Mouse (Mus musculus) lung, adult 2 months (tissue): ENCODE results near the gene 4933430I17Rik. TPM values are rescaled to one million over a fixed set of nuclear protein-coding genes. Genes with fewer than 3 reads are reported as not detected.

Source experiments
- DNase-seq: peaks from one replicate; pipeline ENCODE4 v3.0.0; 2022
- H3K4me1 ChIP-seq: fragments of 200-500 bp; 2 replicates; pipeline ENCODE4 v1.6.1; 2011; ENCODE audit warnings: low read length; ENCODE audit not compliant: control insufficient read depth, insufficient read depth
- H3K4me3 ChIP-seq: fragments of 200-500 bp; replicated peaks from 2 replicates; pipeline ENCODE3; 2011; ENCODE audit warnings: low read depth, mild to moderate bottlenecking, control low read depth, low read length; ENCODE audit errors: extremely low read depth
- CTCF ChIP-seq: fragments of 200-500 bp; IDR thresholded peaks from 2 replicates; pipeline ENCODE4 v1.5.1; 2011; ENCODE audit warnings: mild to moderate bottlenecking, low read length, control low read depth; ENCODE audit not compliant: insufficient read depth
- POLR2A ChIP-seq: fragments of 200-500 bp; IDR thresholded peaks from 2 replicates; pipeline ENCODE4 v1.6.1; 2011; ENCODE audit warnings: low read depth, mild to moderate bottlenecking, control low read depth, low read length, borderline replicate concordance; ENCODE audit errors: extremely low read depth
- WGBS: fragments of 180-500 bp; shearing (Covaris S2); methylation state at CpG from one replicate; pipeline ENCODE4 v1.1.7; 2018; 5-methylcytosine and 5-hydroxymethylcytosine counted together
- polyA plus RNA-seq: library from polyadenylated mRNA; depleted of rRNA; stranded (reverse); fragments of >200 nt; gene quantifications from 2 replicates; pipeline ENCODE4 v1.2.3, GENCODE M21; 2012

4933430I17Rik gene
- polyA plus RNA-seq, 1 experiment, result 0.15 TPM

DNA sequence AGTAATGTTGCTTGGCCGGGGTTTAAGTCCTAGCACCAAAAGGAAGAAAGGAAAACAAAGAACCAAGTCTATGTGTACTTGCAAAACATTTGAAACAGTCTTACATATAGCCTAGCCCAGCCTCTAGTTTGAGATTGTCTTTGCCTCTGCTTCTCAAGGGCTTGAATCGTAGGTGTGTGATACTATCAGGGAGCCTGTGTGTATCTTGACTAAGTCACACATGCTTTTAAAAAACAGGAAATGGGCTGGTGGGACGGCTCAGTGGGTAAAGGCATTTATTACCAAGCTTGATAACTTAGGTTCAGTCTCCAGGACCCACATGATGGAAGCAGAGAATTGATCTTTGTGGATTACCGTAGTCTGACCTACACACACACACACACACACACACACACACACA is 36.8 kb downstream of the 4933430I17Rik start:
- TF ChIP-seq CTCF (no peak), POLR2A (no peak)
- WGBS, result 54% methylated on average over 4 of the region's 4 CpGs
- no peak for DNase-seq
- 0 out of 2 replicates have a peak, but pooled peaks cover 3% of the 10 kb centered on the region for H3K4me1 ChIP-seq
- no peak overlapping the region for H3K4me3 ChIP-seq

GRCm38 (mm10) chr4:62566530-62566929 is 41.4 kb downstream of the 4933430I17Rik start:
- WGBS, result 66% methylated on average over 4 of the region's 4 CpGs
- Histone ChIP-seq H3K4me1 (0 out of 2 replicates have a peak, but pooled peaks cover 3% of the 10 kb centered on the region), H3K4me3 (no peak overlapping the region)
- no peak for DNase-seq
- TF ChIP-seq POLR2A, result no peak

- no peak for TF ChIP-seq POLR2A
- TF ChIP-seq CTCF, result no peak
- Histone ChIP-seq H3K4me1 (no peaks in the 10 kb centered on the region), H3K4me3 (no peak overlapping the region)
- DNase-seq, result no peak
- 83% methylated on average over 6 of the region's 6 CpGs for WGBS
Observed at GRCm38 (mm10) chr4:62567696-62568095, 42.5 kb downstream of the 4933430I17Rik start.

GRCm38 (mm10) chr4:62568359-62568758 is 43.2 kb downstream of the 4933430I17Rik start:
- TF ChIP-seq POLR2A (no peak), CTCF (no peak)
- 54% methylated on average over 1 of the region's 1 CpGs for WGBS
- Histone ChIP-seq H3K4me1 (no peaks in the 10 kb centered on the region), H3K4me3 (no peak overlapping the region)
- DNase-seq, result no peak

DNA sequence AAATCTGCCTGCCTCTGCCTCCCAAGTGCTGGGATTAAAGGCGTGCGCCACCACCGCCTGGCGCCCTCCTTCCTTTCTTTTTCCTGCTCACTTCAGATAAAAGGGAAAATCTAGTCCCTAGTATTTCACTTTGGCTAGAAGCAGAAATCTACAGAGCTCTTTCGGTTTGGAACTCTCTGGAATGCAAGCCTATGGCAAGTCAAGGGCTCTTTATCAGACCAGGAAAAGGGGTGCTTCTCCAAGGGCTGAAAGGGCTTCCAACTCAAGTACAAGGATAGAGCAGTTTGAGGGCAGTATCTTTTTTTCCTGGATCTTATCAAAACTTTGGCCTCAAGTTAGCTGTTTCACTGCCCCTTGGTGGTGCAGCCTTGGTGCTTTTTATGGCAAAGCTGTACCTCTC is 44.4 kb downstream of the 4933430I17Rik start:
- no peaks in the 10 kb centered on the region for H3K4me1 ChIP-seq
- no peak for TF ChIP-seq CTCF
- no peak for TF ChIP-seq POLR2A
- H3K4me3 ChIP-seq, result no peak overlapping the region
- DNase-seq, result no peak
- WGBS, result 86% methylated on average over 5 of the region's 5 CpGs

- no peak overlapping the region for H3K4me3 ChIP-seq
- 63% methylated on average over 5 of the region's 5 CpGs for WGBS
- no peak for TF ChIP-seq CTCF
- TF ChIP-seq POLR2A, result no peak
- no peaks in the 10 kb centered on the region for H3K4me1 ChIP-seq
- DNase-seq, result no peak
Observed at GRCm38 (mm10) chr4:62570029-62570428, 44.9 kb downstream of the 4933430I17Rik start.

DNA sequence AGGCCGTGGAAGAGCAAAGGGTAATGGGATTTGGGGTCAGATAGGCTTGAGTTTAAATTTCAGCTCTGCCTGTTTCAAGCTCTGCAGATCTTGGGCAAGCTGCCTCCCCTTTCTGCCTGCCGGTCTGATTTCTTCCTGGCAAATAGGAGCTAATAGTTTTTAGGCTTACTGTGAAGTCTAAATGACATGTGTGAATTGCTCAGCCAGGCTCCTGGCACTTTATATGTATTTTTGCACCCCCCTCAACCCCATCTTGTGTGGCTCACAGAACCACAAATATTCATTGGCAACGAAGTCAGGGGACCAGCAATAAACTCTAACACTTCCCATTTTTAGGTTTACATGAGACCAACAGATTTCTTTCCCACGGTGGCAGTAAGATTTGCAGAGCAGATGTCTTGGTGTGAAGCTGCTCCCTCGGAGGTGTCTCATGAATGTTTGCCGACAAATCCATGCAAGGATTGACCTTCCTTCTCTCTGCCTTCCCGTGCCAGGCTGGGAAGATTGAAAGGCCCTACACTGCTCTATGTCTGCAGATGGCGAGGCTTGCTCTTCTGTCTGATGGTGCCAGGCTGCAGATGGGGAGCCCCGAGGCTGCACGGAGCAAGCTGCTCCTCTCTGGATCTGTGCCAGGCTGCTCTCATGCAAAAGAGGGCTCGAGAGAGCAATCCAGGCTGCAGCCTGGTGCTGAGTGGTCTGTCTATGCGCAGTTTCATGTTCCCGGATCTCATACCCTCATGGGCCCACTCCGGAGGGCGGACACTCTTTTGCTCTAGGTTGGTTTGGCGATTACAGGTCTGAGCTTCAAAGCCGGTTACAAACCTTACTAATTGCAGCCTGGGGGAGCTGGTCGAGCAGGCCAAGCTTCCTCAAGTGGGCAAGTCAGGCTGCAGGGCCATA is 57.4 kb downstream of the 4933430I17Rik start:
- DNase-seq, result no peak
- peak overlapping the region; percentile 13 for H3K4me3 ChIP-seq
- WGBS, result 26% methylated on average over 18 of the region's 18 CpGs
- H3K4me1 ChIP-seq, result peaks cover 3% of the 10 kb centered on the region; the same call in 1 of the 2 replicates
- TF ChIP-seq POLR2A (no peak), CTCF (no peak)

DNA sequence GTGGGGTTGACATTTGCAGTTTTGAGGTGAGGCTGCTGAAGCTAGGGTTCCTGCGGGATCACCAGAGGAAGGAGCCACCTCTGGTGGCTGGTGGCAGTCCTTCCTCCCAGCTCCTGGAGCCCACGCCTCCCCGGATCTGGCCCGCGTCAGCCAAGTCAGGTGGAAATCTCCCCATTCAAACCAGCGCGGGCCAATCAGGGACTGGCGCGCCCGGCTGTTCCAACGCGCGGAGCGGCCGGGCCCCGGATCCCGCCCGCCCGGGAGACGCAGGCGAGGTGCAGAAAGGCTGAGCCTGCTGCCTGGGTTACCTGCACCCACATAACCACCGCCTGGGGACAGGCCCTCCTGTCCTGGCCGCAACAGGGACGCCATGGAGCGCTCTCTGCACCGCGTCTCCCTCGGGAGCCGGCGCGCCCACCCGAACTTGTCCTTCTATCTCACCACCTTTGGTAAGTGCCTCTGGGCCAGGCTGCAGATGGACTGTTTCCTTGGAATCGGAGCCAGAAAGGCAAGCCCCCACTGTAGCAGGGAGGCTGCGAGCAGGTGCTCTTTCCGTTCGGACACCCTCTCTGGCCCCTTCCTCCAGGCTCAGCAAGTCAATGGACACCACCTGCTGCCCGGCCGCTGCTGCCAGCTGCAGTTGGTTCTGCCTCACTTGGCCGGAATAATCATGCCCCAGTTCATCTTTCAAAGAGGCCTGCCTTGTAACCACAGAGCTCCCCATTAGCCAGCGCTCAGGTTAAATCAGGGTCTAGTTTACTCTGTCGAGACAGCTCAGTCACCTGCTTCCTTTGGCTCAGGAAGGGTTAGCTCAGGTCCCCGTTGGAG is 58.3 kb downstream of the 4933430I17Rik start:
- peak; percentile 46 for DNase-seq

GRCm38 (mm10) chr4:62587067-62587466 is 61.9 kb downstream of the 4933430I17Rik start:
- no peak overlapping the region for H3K4me3 ChIP-seq
- no peak for DNase-seq
- TF ChIP-seq POLR2A (no peak), CTCF (no peak)
- WGBS, result 85% methylated on average over 8 of the region's 8 CpGs
- H3K4me1 ChIP-seq, result peaks cover 9% of the 10 kb centered on the region

More for the DNA sequence above, 58.3 kb downstream of the 4933430I17Rik start:
- TF ChIP-seq CTCF (no peak), POLR2A (no peak)
- Histone ChIP-seq H3K4me3 (peak overlapping the region; percentile 45), H3K4me1 (peaks cover 3% of the 10 kb centered on the region; the same call in 1 of the 2 replicates)
- WGBS, result 9% methylated on average over 42 of the region's 42 CpGs

DNA sequence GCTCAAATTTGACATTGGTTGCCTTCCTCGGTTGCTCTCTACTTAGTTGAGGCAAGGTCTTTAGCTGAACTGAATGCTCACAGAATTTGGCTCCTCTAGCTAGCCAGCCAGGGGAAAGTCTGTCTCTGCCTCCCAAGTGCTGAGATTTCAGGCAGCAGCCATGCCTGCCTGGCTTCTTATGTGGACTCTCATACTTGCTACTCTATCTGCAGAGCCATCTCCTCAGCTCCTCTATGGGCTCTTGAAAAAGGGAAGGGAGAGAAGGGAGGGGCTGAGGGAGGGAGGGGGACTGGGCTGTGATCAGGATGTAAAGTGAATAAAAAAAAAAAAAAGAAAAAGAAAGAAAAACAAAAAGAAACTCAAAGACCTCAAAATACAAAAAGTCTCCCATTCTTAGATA is 65.7 kb downstream of the 4933430I17Rik start:
- 89% methylated on average over 1 of the region's 1 CpGs for WGBS
- no peak for DNase-seq
- peaks cover 5% of the 10 kb centered on the region for H3K4me1 ChIP-seq

More for the DNA sequence above, 65.7 kb downstream of the 4933430I17Rik start:
- no peak overlapping the region for H3K4me3 ChIP-seq
- TF ChIP-seq POLR2A (no peak), CTCF (no peak)
